Mouse (Mus musculus): ENCODE data around the gene BC052040. TPM values are rescaled to one million over a fixed set of nuclear protein-coding genes. Genes with fewer than 3 reads are reported as not detected.

The BC052040 gene
- total and polyA plus RNA-seq, 3 experiments, result 9.8 to 64.0 (median 11.0) TPM

DNA sequence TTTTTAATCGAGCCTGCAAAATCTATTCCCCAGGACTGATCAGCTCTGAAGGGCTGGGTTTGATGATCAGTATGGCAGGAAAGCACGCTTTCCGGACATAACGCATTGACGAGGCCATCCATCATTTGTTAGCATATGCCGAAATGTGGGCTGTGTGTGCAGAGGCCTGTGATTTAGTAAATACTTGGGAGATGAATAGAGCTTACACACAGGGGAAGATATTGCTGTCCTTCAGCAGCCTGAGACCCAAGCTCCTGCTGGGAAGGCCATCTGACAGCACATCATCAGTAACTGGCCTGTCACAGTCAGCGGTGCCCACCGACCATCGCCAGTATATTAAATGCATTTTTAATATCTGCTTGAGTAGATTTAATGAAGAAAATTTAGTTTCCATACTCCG is 15.5 kb downstream of the BC052040 start:
- ATAC-seq (ENCODE audit: extremely low read depth, insufficient number of reproducible peaks, low FRiP score, poor library complexity, severe bottlenecking), result no peak
- Histone ChIP-seq H3K9me3 (replicated peaks) (no peaks in the 10 kb centered on the region), H3K36me3 (replicated peaks) (peaks cover 15% of the 10 kb centered on the region), H3K27me3 (ENCODE audit: insufficient read depth, low read length) (no peaks in the 10 kb centered on the region), H3K4me1 (ENCODE audit: insufficient read depth, low read depth, low read length) (peaks cover 2% of the 10 kb centered on the region; the same call in 1 of the 2 replicates), H3K4me3 (ENCODE audit: low read depth, low read length) (no peak overlapping the region)
- TF ChIP-seq GATA1 (IDR thresholded peaks at IDR 0.05; ENCODE audit: borderline replicate concordance, low read length) (no peak), TAL1 (conservative IDR thresholded peaks at IDR 0.05; ENCODE audit: low read depth, low read length) (no peak), GATA2 (IDR thresholded peaks at IDR 0.05; ENCODE audit: borderline replicate concordance, low read depth, low read length) (no peak), POLR2AphosphoS5 (IDR thresholded peaks at IDR 0.05; ENCODE audit: insufficient replicate concordance, low read depth, low read length) (no peak), CTCF (IDR thresholded peaks at IDR 0.05; ENCODE audit: low read depth, low read length) (no peak)
- DNase-seq (ENCODE audit: low spot score), result no peak

DNA sequence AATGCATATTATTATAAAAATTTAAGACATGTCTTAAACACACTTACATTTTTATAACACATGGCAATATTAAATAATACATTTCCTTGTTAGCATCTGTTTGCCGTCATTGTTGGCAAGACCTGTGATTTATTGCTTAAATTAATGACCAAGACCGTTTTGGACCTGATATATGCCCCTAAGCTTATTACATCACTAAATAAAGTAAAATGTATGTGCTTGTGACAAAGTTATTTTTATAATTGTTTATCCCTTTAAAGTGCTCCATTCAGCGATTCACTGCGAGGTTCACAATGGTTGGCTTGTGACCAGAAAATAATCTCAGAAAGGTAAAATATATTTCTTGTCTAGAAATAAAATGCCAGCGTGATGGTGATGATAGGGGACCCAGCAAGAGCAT is 16.8 kb downstream of the BC052040 start:
- no peak for ATAC-seq (ENCODE audit: extremely low read depth, insufficient number of reproducible peaks, low FRiP score, poor library complexity, severe bottlenecking)
- TF ChIP-seq CTCF (IDR thresholded peaks at IDR 0.05; ENCODE audit: low read depth, low read length), result no peak
- TF ChIP-seq GATA2 (IDR thresholded peaks at IDR 0.05; ENCODE audit: borderline replicate concordance, low read depth, low read length), result no peak
- no peak for TF ChIP-seq POLR2AphosphoS5 (IDR thresholded peaks at IDR 0.05; ENCODE audit: insufficient replicate concordance, low read depth, low read length)
- no peak for TF ChIP-seq GATA1 (IDR thresholded peaks at IDR 0.05; ENCODE audit: borderline replicate concordance, low read length)
- no peak for DNase-seq (ENCODE audit: low spot score)

DNA sequence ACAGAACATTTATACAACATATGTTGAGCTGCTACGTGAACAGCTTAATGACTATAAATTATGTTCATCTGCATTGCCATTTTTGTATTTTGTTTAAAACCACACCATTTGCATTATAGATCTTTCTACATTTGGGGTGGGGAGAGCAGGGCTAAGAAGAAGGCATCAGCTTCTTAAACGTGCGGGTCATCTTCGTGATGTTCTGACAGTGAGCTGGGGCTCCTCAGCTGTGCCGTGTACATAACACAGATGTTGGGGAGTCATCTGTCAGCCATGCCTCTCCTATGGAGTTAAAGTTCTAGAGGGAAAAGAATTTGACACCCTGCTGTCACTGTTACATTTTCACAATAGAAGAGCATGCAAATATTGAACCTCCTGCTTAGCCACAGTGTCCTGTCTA is 19.2 kb downstream of the BC052040 start:
- H3K27me3 ChIP-seq (ENCODE audit: insufficient read depth, low read length), result no peaks in the 10 kb centered on the region
- ATAC-seq (ENCODE audit: extremely low read depth, insufficient number of reproducible peaks, low FRiP score, poor library complexity, severe bottlenecking), result no peak

More for the DNA sequence above, 16.8 kb downstream of the BC052040 start:
- Histone ChIP-seq H3K27me3 (ENCODE audit: insufficient read depth, low read length) (no peaks in the 10 kb centered on the region), H3K36me3 (replicated peaks) (peaks cover 14% of the 10 kb centered on the region), H3K4me1 (ENCODE audit: insufficient read depth, low read depth, low read length) (peaks cover 11% of the 10 kb centered on the region), H3K9me3 (replicated peaks) (no peaks in the 10 kb centered on the region), H3K4me3 (ENCODE audit: low read depth, low read length) (no peak overlapping the region)

DNA sequence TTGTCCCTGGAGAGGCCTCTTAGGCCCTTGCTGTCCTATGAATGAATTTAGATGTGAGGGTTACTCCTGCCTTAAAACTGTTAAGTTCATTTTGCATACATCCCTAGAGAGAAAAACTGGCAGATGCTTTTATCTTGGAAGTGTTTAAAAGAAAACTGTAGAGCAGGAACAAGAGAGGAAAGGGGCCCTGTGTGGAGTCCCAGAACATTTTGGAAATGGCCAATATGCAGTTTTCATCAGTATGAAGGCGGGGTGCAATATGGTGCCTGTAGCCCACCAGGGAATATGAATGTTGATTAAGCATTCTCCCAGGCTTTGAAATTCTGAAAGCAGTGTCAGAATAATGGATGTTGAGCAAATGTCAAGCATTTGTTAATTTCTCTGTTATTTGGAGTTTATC is 19.8 kb downstream of the BC052040 start:
- DNase-seq (ENCODE audit: low spot score), result no peak
- TF ChIP-seq GATA1 (IDR thresholded peaks at IDR 0.05; ENCODE audit: borderline replicate concordance, low read length), result no peak
- no peak for TF ChIP-seq GATA2 (IDR thresholded peaks at IDR 0.05; ENCODE audit: borderline replicate concordance, low read depth, low read length)
- TF ChIP-seq TAL1 (conservative IDR thresholded peaks at IDR 0.05; ENCODE audit: low read depth, low read length), result no peak
- no peak for TF ChIP-seq POLR2AphosphoS5 (IDR thresholded peaks at IDR 0.05; ENCODE audit: insufficient replicate concordance, low read depth, low read length)
- TF ChIP-seq CTCF (IDR thresholded peaks at IDR 0.05; ENCODE audit: low read depth, low read length), result no peak
- Histone ChIP-seq H3K27me3 (ENCODE audit: insufficient read depth, low read length) (no peaks in the 10 kb centered on the region), H3K4me3 (ENCODE audit: low read depth, low read length) (no peak overlapping the region), H3K9me3 (replicated peaks) (no peaks in the 10 kb centered on the region), H3K36me3 (replicated peaks) (peaks cover 12% of the 10 kb centered on the region), H3K4me1 (ENCODE audit: insufficient read depth, low read depth, low read length) (peaks cover 27% of the 10 kb centered on the region)
- no peak for ATAC-seq (ENCODE audit: extremely low read depth, insufficient number of reproducible peaks, low FRiP score, poor library complexity, severe bottlenecking)

More for the DNA sequence above, 19.2 kb downstream of the BC052040 start:
- Histone ChIP-seq H3K4me3 (ENCODE audit: low read depth, low read length) (no peak overlapping the region), H3K4me1 (ENCODE audit: insufficient read depth, low read depth, low read length) (peaks cover 23% of the 10 kb centered on the region), H3K36me3 (replicated peaks) (peaks cover 12% of the 10 kb centered on the region), H3K9me3 (replicated peaks) (no peaks in the 10 kb centered on the region)
- TF ChIP-seq TAL1 (conservative IDR thresholded peaks at IDR 0.05; ENCODE audit: low read depth, low read length) (no peak), GATA2 (IDR thresholded peaks at IDR 0.05; ENCODE audit: borderline replicate concordance, low read depth, low read length) (no peak), GATA1 (IDR thresholded peaks at IDR 0.05; ENCODE audit: borderline replicate concordance, low read length) (no peak), CTCF (IDR thresholded peaks at IDR 0.05; ENCODE audit: low read depth, low read length) (no peak), POLR2AphosphoS5 (IDR thresholded peaks at IDR 0.05; ENCODE audit: insufficient replicate concordance, low read depth, low read length) (no peak)
- DNase-seq (ENCODE audit: low spot score), result no peak

DNA sequence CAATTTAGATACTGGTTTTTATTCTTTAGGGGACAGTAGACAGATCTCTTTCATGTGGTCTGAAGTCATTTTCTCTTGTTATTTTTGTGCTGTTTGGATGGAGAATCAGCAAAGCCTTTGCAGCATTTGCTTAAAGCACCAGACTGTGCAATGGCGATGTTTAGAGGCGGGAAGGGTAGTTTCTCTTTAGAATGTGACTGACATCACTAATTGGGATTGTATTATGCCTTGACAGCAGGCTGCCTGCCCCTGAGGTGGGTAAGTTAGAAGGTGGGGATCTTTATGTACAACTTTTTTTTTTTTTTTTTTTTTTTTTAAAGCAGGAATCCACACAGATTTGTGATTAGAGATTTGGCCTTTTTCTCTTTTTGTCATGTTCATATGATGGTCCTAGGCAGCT is 20.6 kb downstream of the BC052040 start:
- DNase-seq (ENCODE audit: low spot score), result no peak
- ATAC-seq (ENCODE audit: extremely low read depth, insufficient number of reproducible peaks, low FRiP score, poor library complexity, severe bottlenecking), result no peak
- H3K27me3 ChIP-seq (ENCODE audit: insufficient read depth, low read length), result no peaks in the 10 kb centered on the region
- H3K9me3 ChIP-seq (replicated peaks), result no peaks in the 10 kb centered on the region
- TF ChIP-seq GATA1 (IDR thresholded peaks at IDR 0.05; ENCODE audit: borderline replicate concordance, low read length), result no peak
- no peak for TF ChIP-seq TAL1 (conservative IDR thresholded peaks at IDR 0.05; ENCODE audit: low read depth, low read length)
- TF ChIP-seq POLR2AphosphoS5 (IDR thresholded peaks at IDR 0.05; ENCODE audit: insufficient replicate concordance, low read depth, low read length), result no peak
- no peak for TF ChIP-seq CTCF (IDR thresholded peaks at IDR 0.05; ENCODE audit: low read depth, low read length)
- no peak for TF ChIP-seq GATA2 (IDR thresholded peaks at IDR 0.05; ENCODE audit: borderline replicate concordance, low read depth, low read length)
- peaks cover 32% of the 10 kb centered on the region for H3K4me1 ChIP-seq (ENCODE audit: insufficient read depth, low read depth, low read length)
- H3K4me3 ChIP-seq (ENCODE audit: low read depth, low read length), result no peak overlapping the region
- H3K36me3 ChIP-seq (replicated peaks), result peaks cover 9% of the 10 kb centered on the region

DNA sequence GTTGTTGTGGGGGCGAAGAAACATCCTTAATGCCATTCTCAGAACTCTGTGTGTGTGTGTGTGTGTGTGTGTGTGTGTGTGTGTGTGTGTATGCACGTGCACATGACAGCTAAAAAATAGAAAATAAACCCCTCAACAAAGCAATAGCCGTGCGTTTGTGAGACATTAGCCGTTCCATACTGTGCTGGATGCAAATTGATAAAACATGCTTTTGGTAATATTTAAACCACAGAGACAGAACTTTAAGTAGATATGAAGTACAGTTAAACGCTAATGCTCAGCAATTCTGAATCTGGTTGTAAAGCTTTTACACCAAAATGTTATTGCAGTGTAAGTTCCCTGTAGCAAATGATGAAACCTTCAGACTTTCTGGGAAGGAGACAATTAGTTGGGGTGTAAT is 22.6 kb downstream of the BC052040 start:
- no peak overlapping the region; the same call in 1 of the 2 replicates for H3K4me3 ChIP-seq (ENCODE audit: low read depth, low read length)
- DNase-seq (ENCODE audit: low spot score) (no peak), ATAC-seq (ENCODE audit: extremely low read depth, insufficient number of reproducible peaks, low FRiP score, poor library complexity, severe bottlenecking) (no peak)
- peaks cover 10% of the 10 kb centered on the region for H3K36me3 ChIP-seq (replicated peaks)
- TF ChIP-seq GATA2 (IDR thresholded peaks at IDR 0.05; ENCODE audit: borderline replicate concordance, low read depth, low read length) (no peak), CTCF (IDR thresholded peaks at IDR 0.05; ENCODE audit: low read depth, low read length) (no peak), POLR2AphosphoS5 (IDR thresholded peaks at IDR 0.05; ENCODE audit: insufficient replicate concordance, low read depth, low read length) (no peak), TAL1 (conservative IDR thresholded peaks at IDR 0.05; ENCODE audit: low read depth, low read length) (no peak), GATA1 (IDR thresholded peaks at IDR 0.05; ENCODE audit: borderline replicate concordance, low read length) (no peak)
- H3K27me3 ChIP-seq (ENCODE audit: insufficient read depth, low read length), result no peaks in the 10 kb centered on the region
- H3K9me3 ChIP-seq (replicated peaks), result no peaks in the 10 kb centered on the region
- peaks cover 32% of the 10 kb centered on the region for H3K4me1 ChIP-seq (ENCODE audit: insufficient read depth, low read depth, low read length)

Measured in G1E (cell line).